Mouse (Mus musculus): Measurements from ENCODE around the gene Gnao1. TPM values are rescaled to one million over a fixed set of nuclear protein-coding genes. Genes with fewer than 3 reads are reported as not detected.

Gene Gnao1
- 1 to 10 TPM; 5.3 to 6.8 TPM for total RNA-seq (2021)
- long read RNA-seq, experiment 1, full-length matches to known transcripts = 4 of 4 reads
- long read RNA-seq, experiment 1, partial matches to known transcripts = 0 of 4 reads
- long read RNA-seq, experiment 1, other reads (novel, unspliced or antisense) = 0 of 4 reads
- long read RNA-seq, experiment 2, partial matches to known transcripts = 0 of 3 reads
- long read RNA-seq, experiment 2, other reads (novel, unspliced or antisense) = 0 of 3 reads

DNA sequence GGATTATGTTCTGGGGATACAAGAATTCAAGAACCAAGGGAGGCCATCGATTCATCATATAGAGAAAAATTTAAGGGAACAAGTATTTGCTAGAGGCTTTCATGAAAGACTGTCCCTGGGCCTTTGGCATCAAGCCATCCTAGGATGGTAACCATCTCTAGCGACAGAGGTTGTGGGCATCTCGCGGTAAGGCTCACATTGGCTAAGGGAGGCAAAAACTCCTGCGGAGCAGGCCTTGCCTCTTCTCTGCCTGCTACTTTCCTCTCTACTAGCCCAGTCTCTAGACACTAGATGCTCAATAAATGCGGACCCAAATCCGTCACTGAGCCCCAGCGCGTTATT lies at the start of gene Gnao1:
Gnao1 (plus strand) TSS at position 281 of the 342 bp plus-strand sequence.
- DNase-seq (ENCODE audit: low spot score) = no peak

GRCm38 (mm10) chr8:93777605-93778004 lies 32.2 kb upstream of the Gnao1 start:
- DNase-seq (ENCODE audit: low spot score) = no peak

- no peak for DNase-seq (ENCODE audit: low spot score)
These were observed 540 bp upstream of the Gnao1 start for GRCm38 (mm10) chr8:93809226-93809625.

GRCm38 (mm10) chr8:93810028-93810858 lies 477 bp downstream of the Gnao1 start:
- peak; percentile 70 for DNase-seq (ENCODE audit: low spot score)

DNA sequence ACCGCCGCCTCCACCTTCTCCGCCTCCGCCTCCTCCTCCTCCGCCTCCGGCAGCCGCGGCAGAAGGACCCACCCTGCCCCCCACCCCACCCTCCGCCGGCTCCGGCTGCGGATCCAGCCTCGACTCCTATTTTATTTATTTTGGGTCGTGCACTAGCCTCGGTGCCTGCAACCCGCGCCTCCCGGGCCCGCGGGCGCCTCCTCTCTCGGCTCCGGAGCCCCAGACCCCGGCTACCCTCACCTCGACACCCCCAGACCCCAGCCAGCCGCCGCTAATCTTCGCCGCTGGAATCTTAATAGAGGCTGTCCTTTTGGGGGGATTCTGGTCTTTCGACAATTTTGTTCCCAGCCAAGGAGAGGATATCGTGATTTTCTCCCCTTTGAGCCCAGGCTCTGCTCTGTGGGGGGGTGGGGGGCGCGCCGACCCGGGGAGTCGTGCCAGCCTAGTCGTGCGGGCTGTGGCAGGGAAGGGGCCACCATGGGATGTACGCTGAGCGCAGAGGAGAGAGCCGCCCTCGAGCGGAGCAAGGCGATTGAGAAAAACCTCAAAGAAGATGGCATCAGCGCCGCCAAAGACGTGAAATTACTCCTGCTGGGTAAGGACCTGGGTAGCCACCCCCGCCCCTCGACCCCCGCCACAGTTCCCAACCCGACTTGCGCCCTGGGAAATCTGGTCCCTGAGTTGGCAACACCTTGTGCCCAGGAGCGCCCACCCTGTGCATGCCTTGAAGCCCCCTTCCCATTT lies 1.3 kb downstream of the Gnao1 start:
- no peak for DNase-seq (ENCODE audit: low spot score)

DNA sequence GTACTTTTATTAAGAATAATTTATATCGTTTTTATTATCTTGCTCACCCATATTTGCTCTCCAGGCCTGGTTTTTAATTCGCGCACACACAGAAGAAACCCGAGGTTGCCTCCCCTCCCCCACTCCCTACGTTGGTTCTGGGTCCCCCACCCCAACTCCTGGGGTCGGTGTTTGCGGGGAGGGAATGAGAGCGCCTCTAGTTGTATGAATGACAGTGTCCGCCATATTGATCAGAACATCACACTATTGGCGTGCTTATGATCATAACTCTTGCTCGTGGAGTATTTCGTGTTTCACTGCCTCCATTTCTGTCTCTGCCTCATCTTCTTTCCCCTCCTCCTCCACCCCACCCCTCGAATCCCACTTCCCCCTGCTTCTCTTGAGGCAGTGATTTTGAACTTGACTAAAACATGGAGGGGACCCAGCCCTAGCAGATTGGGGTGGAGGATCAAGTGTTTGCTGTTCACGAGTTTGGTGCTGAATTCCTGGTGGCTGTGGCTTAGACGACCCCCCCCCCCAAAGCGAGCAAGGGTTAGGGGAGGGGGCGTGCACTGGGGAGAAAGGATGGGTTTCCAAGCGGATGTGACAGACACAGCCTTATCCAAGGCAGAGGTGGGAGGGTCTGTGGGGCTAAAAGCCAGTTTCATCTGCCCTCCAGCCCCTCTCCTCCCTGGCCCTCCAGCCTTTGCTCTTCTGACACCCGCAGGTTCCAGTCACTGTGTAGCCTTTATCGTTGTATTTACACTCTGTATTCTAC lies 2.1 kb downstream of the Gnao1 start:
- no peak for DNase-seq (ENCODE audit: low spot score)

DNA sequence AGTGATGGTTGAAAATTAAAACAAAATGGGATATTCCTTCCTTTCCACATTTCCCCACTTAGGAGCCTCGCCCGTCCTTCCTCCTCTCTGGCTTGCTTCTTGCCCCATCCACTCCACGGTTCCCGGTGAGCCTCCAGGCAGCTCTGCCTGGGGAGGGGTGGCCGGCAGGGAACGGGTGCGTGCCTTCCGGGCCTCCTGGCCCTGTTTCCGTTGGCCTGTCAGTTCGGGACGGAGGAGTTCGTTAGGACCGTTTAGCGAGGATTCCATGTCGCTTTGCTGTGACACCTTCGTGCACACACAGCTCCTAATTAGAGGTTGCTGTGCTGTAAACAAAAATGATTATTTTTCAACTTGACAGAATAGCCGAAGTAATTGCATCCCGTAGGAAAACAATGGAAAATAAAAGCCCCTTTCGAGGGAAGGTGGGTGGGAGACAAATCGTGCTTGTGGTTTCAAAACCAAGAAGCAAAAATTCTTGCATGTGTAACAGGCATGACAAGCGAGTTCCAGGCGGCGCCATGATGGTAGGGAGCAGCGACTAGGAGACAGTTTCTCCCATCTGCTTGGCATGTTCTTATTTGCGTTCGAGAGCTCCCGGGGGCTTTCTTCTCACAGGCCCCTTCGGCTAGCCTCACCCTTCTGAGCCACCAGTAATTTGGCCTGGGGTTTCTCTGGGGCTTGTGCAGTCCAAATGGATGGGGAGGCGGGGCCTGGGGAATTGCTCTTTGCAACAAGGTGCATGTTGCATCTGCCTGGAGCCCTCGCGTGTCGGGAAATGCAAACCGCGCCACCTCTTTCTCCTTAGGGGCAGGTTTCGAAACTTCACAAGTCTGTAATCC lies 3.0 kb downstream of the Gnao1 start:
- DNase-seq (ENCODE audit: low spot score) = no peak

DNA sequence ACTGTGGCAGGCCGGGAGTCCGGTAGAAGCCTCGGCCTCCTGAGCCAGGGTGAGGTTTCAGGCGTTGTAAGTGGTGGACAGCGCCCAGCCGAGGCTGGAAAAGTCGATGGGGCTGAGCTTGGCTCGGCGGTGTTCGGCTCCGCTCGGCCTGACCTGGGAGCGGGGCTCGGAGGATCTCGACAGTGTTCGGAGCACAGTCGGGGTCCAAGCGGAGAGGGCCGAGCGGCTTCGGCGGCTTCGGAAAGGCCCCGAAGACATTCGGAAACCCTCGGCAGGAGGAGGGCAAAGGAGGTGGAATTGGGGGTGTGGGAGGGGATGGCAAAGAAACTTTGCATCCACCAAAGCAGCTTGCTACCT lies 3.6 kb downstream of the Gnao1 start:
- peak; percentile 88 for DNase-seq (ENCODE audit: low spot score)

DNA sequence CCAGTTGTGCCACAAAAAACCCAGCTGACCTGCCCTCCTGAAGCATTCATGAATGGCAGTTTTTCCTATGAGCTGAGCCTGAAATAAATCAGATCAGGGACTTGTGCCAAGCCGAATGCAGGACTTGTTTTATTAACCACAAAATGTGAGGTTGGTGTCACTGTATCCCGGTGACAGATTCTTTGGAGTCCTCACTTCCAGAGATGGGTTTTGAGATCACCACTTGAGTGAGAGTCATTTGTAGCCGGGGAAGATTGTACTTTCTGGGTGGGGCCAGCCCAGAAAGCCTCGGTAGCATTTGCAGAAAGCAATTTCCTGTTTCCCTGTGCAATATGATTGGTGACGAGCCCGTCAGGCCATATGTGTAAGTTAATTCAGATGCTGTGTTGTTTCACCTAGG lies 4.5 kb downstream of the Gnao1 start:
- DNase-seq (ENCODE audit: low spot score) = no peak

DNA sequence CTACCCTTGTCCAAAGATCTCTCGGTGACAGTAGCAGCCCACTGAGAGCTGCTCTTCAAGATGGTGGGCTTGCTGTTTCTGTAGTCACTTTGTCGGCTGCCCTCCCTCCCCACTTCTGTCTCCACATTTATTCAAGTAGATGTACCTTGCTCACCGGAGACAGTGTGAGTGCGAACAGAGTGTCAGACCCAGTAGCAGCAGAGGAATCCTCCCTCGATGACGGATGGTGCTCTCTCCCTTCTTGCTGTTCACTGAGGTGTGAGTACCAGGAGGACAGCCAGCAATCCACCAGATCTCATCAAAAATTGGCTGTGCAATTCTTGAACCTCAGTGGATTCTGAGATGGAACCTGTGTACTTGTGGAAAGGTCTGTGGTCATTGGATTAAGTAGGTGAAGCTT lies 6.5 kb downstream of the Gnao1 start:
- no peak for DNase-seq (ENCODE audit: low spot score)

GRCm38 (mm10) chr8:93817366-93817765 lies 7.6 kb downstream of the Gnao1 start:
- no peak for DNase-seq (ENCODE audit: low spot score)

DNA sequence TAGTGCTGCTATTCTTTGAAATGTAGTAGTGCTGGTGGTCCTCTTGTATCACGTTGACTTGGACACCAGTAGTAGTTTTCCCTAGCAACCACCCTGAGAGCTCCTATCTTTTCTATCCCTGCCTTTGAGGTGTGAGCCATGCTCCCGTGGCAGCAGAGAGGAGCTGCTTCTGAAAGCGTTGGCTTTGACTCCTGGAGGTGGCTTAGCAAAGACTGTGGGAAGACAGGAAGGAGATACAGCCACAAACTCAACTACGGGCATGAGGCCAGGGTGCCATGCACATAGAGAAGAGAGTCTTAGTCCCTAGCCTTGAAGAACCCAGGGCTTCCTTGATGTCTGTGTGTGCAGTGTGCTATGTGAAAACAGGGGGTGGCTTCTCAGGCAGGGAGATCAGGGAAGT lies 10.2 kb downstream of the Gnao1 start:
- DNase-seq (ENCODE audit: low spot score) = no peak

- no peak for DNase-seq (ENCODE audit: low spot score)
These were observed 11.6 kb downstream of the Gnao1 start for GRCm38 (mm10) chr8:93821327-93821726.

GRCm38 (mm10) chr8:93825317-93825716 lies 15.6 kb downstream of the Gnao1 start:
- no peak for DNase-seq (ENCODE audit: low spot score)

GRCm38 (mm10) chr8:93830626-93831025 lies 20.9 kb downstream of the Gnao1 start:
- DNase-seq (ENCODE audit: low spot score) = peak; percentile 34

DNA sequence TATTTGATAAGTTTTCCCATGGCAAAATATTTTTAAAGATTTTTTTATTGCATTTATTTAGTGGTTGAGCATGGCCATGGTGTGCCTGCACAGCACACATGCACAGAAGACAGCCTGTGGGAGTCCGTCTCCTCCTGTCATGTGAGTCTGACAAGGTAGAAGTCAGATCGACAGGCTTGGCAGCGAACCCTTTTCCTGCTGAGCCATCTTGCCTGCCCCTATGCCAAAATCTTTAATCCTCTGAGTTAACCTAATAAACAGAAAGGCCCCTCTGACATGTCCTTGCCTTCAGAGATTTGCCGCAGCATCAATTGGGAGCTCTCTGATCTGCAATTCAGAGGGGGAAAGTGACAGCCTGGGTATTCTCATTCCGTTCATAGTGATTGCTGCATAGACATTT lies 26.0 kb downstream of the Gnao1 start:
- DNase-seq (ENCODE audit: low spot score) = no peak

- no peak for DNase-seq (ENCODE audit: low spot score)
These were observed 29.3 kb downstream of the Gnao1 start for GRCm38 (mm10) chr8:93839113-93839512.

- DNase-seq (ENCODE audit: low spot score) = no peak
These were observed 30.7 kb downstream of the Gnao1 start for GRCm38 (mm10) chr8:93840486-93840885.

DNA sequence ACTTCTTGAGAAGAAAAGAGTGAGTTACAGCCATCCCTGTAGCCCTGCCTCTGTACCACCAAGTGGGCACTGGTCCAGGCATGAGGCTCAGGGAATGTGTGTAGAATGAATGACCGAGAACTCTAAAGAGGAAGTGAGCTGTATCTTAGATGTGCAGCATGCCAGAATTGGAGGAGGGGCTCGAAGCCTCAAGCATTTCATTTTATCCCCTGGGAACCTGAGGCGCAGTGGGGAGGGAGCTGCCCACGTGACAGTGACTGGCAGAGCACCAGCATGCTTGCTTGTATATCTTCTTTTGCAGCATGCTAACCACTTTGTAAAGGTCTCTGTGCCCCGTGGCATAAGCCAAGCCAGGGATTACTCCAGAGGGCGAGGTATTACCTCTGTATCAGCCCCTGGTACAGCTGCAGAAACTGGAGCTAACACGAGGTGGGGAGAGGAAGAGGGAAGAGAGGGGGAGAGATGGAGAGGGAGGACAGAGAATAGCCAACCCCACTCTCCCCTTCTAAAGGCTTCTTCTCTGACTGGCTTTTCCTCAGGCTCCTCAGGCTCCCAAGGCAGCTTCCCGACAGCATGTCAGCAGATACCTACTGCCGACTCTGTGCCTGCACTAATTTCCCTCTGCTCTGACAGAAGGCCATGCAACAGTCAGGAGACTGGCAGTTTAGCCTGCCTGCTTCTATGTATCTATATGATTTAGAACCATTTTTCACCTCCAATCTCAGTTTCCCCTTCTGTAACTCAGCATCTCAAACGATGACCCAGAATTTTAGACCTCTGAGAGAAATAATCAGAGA lies 31.4 kb downstream of the Gnao1 start:
- peak; percentile 45 for DNase-seq (ENCODE audit: low spot score)

DNA sequence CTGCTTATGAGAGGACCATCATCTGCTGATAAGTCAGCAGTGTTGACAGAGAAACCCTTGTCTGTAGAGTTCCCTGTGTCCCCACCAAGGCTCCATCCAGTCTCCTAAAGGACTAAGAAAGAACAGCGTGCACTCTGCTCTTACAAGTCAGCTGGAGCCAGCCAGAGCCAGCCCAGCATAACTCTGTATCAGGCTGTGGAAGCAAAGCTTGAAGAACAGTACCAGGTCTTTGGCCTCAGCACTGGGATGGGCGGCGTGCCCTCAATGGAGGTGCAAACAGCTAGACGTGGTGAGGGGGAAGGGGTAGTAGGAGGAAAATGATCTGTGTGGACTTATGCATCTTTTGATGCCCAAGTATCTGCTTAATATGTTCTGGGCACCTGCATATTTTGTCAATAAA lies 32.8 kb downstream of the Gnao1 start:
- DNase-seq (ENCODE audit: low spot score) = no peak

Measured in gastrocnemius, adult 18-20 months (tissue).